Mouse (Mus musculus) cerebellum, adult 2 months (tissue): ENCODE measurements around the gene Scrn2. TPM values are rescaled to one million over a fixed set of nuclear protein-coding genes. Genes with fewer than 3 reads are reported as not detected.

Experiments
- DNase-seq, 2 experiments: peaks; one replicate each; pipeline ENCODE4 v3.0.0; 2021
- H3K27ac ChIP-seq: fragments of 200-500 bp; 2 replicates; pipeline ENCODE4 v1.5.1; 2012; ENCODE audit warnings: low read length, control low read depth, inconsistent platforms; ENCODE audit not compliant: insufficient read depth
- H3K27me3 ChIP-seq: fragments of 200-500 bp; 2 replicates; pipeline ENCODE4 v1.6.1; 2012; ENCODE audit warnings: inconsistent platforms, mild to moderate bottlenecking, low read length, moderate library complexity; ENCODE audit not compliant: control insufficient read depth, insufficient read depth
- H3K4me1 ChIP-seq: fragments of 200-500 bp; 2 replicates; pipeline ENCODE4 v1.6.1; 2011; ENCODE audit warnings: low read length; ENCODE audit not compliant: control insufficient read depth, insufficient read depth
- H3K4me3 ChIP-seq: fragments of 200-500 bp; replicated peaks from 2 replicates; pipeline ENCODE3; 2011; ENCODE audit warnings: mild to moderate bottlenecking, low read depth, low read length, control low read depth; ENCODE audit not compliant: insufficient read depth
- CTCF ChIP-seq: fragments of 200-500 bp; IDR thresholded peaks from 2 replicates; pipeline ENCODE4 v1.5.1; 2011; ENCODE audit warnings: low read depth, mild to moderate bottlenecking, control low read depth, low read length, moderate library complexity, borderline replicate concordance; ENCODE audit not compliant: insufficient read depth
- POLR2A ChIP-seq: fragments of 200-500 bp; IDR thresholded peaks from 2 replicates; pipeline ENCODE4 v1.6.1; 2011; ENCODE audit warnings: low read length, control low read depth, borderline replicate concordance; ENCODE audit not compliant: insufficient read depth
- WGBS: fragments of 180-500 bp; shearing (Covaris S2); methylation state at CpG from one replicate; pipeline ENCODE4 v1.1.7; 2018; 5-methylcytosine and 5-hydroxymethylcytosine counted together
- polyA plus RNA-seq: library from polyadenylated mRNA; depleted of rRNA; stranded (reverse); fragments of >200 nt; gene quantifications from 2 replicates; pipeline ENCODE4 v1.2.3, GENCODE M21; 2012

The Scrn2 gene
- polyA plus RNA-seq, 1 experiment: 12.2 TPM

DNA sequence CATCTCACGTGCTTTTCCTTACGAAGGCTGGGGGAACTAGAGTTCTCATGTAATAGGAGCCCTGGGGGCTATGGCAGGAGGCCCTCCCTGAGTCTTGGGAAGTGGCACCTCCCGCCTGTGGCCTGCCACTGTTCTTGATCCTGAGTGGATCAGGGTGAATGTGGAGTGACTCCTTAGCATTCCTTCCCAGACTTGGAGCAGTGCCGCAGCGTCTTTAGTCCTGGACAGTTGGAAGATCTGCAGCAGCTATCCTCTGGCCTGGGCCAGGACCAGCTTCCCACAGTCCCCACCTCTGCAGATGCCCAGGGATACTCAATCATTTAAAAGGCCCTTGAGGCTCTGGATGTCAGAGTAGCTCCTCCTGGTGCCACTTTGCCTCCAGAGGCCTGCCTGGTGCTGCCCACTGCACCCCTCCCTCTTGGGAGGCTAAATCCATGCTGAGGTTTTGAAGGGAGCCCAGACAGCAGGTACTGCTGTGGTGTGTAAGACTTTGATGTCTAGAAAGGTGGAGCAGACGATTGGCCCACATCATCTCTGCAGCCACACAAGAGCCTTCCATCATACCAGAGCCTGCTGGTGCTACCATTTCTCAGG lies 19.9 kb downstream of the Scrn2 start:
- no peak overlapping the region for H3K4me3 ChIP-seq
- TF ChIP-seq POLR2A: no peak
- no peak for TF ChIP-seq CTCF
- no peaks in the 10 kb centered on the region for H3K27me3 ChIP-seq
- WGBS: 85% methylated on average over 6 of the region's 6 CpGs
- DNase-seq: no peak
- peaks cover 14% of the 10 kb centered on the region for H3K4me1 ChIP-seq
- H3K27ac ChIP-seq: no peak overlapping the region

DNA sequence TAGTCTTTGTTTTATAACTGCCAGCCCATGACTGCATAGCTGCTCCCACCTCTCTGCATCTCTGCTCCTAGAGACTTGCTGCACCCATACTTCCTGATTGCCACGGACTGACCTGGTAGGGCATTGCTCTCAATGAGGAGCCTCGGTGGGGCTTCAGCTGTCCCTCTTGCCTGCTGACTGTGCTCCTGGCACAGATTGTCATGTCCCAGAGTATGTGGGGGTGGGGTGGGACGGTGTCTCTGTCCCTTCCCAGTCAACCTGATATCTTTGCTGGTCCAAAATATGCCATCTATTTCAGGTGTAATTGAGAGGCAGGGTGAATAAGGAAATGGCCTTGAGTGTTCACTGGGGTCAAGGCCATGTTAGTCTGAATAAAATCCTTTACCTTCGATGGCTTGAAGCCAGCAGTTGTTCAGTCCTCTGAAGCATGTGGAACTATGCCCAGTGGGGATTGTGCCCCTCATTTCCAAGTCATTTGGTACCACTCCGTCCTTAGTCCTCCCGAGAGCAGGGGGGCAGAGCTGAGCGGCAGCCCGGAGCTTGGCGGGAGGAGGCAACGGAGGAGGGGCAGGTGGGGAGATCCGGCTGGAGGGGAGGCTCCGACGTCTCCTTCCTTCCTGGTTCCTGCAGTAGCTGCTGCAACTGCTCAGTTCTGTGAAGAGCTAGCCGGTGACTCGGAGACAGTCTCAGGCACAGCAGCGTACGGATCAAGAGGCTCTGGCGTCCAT lies 20.6 kb downstream of the Scrn2 start, which contains the start of gene Osbpl7:
TSS of gene Osbpl7 (plus strand) at position 413 of the 728 bp plus-strand sequence.
- Histone ChIP-seq H3K27ac (peak within 1 kb of the TSS; percentile 40), H3K4me1 (peaks cover 14% of the 10 kb centered on the region), H3K4me3 (peak within 1 kb of the TSS; percentile 69), H3K27me3 (no peaks in the 10 kb centered on the region)
- WGBS: under 1% methylated on average over 18 of the region's 18 CpGs
- peak; percentile 72; the same call in 1 of the 2 replicates for TF ChIP-seq POLR2A
- TF ChIP-seq CTCF: peak; percentile 42; the same call in 1 of the 2 replicates
- peak; percentile 75 to 77 for DNase-seq

DNA sequence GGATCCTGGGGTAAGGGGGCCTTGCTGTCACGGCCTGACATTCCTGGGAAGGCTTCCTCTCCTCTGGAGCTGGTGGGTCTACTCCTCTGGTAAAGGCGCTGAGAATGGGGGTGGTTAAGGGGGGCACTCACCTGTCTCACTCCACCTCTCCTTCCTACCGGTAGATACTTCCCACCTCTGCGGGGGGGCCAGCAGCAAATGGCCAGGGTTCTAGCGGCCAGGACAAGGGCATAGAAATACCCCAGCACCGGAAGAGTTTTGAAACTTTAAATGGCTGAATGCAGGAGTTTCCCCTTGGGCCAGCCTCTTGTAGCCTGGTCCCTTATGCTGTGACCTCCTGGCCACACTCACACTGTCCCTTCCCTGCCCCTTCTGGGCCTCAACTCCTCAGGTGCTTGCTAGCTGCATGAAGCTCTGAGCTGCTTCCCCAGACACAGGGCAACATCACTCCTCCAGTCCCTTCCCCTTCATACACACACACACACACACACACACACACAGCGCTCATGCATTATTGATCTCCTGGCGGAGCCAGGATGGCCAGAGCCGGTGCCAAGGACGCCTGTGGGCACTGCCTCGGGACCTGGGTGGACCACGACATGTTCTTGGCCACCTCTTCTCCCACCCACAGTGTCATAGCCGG lies 21.3 kb downstream of the Scrn2 start:
- DNase-seq: peak in 1 of 2 experiments; percentile 37
- H3K4me3 ChIP-seq: peak overlapping the region; percentile 69
- no peak for TF ChIP-seq CTCF
- no peak for TF ChIP-seq POLR2A
- H3K27me3 ChIP-seq: no peaks in the 10 kb centered on the region
- H3K27ac ChIP-seq: peak overlapping the region; percentile 40
- H3K4me1 ChIP-seq: peaks cover 14% of the 10 kb centered on the region
- WGBS: under 1% methylated on average over 13 of the region's 13 CpGs

DNA sequence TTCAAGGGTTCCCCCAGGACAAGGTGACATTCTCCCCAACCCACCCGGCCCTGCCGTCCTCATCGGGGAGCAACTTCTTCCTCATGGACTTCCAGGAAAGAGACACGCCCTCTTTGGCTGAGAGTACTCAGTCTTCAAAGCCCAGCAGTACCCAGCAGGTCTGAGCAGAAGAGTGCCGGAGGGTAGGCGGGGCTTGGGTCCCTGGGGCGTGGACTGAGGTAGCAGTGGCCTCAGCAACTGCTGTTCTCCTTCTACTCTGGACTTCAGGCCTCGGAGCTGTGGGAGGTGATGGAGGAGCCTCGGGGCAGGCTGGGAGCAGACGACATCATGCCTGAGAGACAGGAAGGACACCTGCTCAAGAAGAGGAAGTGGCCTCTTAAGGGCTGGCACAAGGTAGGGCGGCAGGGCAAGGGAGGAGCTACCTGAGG lies 22.5 kb downstream of the Scrn2 start:
- WGBS: 17% methylated on average over 11 of the region's 11 CpGs
- no peak for DNase-seq
- no peaks in the 10 kb centered on the region for H3K27me3 ChIP-seq
- H3K4me1 ChIP-seq: peaks cover 14% of the 10 kb centered on the region
- H3K4me3 ChIP-seq: peak overlapping the region; percentile 6
- no peak overlapping the region for H3K27ac ChIP-seq
- TF ChIP-seq CTCF (no peak), POLR2A (no peak)

DNA sequence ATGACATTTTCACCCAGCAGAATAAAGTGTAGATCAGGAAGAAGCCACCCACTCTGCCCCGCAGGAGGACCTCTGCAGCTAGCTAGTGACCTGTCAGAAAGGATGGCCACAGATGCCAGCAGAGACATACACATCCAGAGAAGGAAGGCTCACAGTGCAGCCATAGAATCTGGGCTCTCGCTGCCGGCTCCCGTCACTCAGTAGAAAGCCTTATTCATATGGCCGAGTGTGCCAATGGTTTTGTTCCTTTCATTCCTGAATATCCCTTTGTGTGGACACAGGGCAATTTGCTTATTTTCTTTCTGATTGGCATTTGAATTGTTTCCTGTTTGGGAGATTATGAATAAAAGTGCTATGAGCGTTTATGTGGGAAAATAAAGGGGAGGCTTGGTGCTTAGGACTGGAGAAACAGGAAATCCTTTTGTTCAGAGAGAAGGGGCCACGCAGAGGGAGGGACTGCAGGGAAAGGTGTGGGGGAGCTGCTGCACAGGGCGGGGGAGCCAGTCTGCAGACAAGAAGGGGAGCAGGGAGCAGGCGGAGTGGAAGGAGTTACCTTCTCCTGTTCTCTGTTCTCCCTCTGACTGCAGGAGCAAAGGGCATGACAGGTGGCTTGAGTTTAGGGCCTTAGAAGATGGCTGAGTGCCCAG lies 33.7 kb downstream of the Scrn2 start:
- 52% methylated on average over 9 of the region's 9 CpGs for WGBS
- Histone ChIP-seq H3K27me3 (no peaks in the 10 kb centered on the region), H3K4me1 (no peaks in the 10 kb centered on the region), H3K27ac (no peak overlapping the region), H3K4me3 (no peak overlapping the region)
- no peak for DNase-seq
- no peak for TF ChIP-seq POLR2A
- no peak for TF ChIP-seq CTCF

DNA sequence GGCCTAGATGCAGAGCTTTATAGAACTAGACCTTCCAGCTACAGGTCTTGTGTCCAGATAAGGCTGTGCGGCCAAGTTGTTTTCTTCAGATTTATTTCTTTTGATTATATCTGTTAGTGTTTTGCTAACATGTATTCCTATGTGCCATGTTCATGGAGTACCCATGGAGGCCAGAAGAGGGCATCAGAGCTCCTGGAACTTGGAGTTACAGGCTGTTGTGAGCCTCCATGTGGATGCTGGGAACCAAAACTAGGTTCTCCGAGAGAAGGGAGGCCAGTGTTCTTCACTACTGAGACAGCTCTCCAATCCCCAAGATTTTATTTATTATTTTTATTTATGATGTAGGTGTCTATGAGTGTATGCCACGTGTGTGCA lies 34.2 kb downstream of the Scrn2 start:
- DNase-seq: no peak
- TF ChIP-seq POLR2A (no peak), CTCF (no peak)
- H3K27ac ChIP-seq: no peak overlapping the region
- no peak overlapping the region for H3K4me3 ChIP-seq
- H3K4me1 ChIP-seq: no peaks in the 10 kb centered on the region
- no peaks in the 10 kb centered on the region for H3K27me3 ChIP-seq
- 90% methylated on average over 3 of the region's 3 CpGs for whole genome bisulfite sequencing

DNA sequence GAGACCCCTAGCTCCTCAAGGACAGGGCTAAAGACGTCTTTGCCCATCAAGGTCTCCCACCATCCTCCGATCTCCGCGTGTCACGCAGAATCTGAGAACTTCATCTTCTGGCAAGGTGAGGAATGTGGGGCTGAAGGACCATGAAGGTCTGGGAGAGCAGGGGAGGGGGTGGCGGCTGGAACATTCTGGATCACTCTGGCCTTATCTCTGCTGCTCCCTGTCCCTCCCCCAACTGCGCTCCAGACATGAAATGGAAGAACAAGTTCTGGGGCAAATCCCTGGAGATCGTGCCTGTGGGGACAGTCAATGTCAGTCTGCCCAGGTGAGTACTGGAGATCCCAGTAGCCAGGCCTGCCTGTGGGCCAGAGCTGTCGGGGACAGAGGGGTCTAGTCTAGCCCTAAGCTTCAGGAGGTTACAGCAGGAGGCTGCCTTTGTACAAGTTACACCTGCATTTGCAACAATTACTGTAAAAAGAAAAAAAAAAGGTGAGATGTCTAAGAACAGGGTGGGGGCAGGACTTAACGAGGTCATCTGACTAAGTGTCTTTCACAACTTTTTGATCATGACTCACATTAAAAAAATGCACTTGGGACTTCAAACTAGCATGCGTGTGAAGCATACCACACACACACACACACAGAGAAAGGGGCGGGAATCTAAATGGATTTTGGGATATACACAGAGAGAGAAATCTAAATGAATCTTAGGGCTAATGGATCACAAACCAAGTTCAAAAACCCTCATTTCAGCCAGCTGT lies 36.0 kb downstream of the Scrn2 start:
- DNase-seq: no peak
- no peak overlapping the region for H3K4me3 ChIP-seq
- H3K4me1 ChIP-seq: peaks cover 4% of the 10 kb centered on the region; the same call in 1 of the 2 replicates
- WGBS: 92% methylated on average over 12 of the region's 12 CpGs
- H3K27ac ChIP-seq: no peak overlapping the region
- H3K27me3 ChIP-seq: no peaks in the 10 kb centered on the region
- TF ChIP-seq POLR2A (no peak), CTCF (no peak)
